Mouse (Mus musculus) thymus, postnatal 36 days (tissue): ENCODE results near the gene Paqr5.
A peak's percentile ranks its signal among the peaks of the same experiment; 100 is the strongest.

Experiments used
- DNase-seq, 2 experiments: peaks; one replicate each; pipeline ENCODE4 v3.0.0; 2022; ENCODE audit warnings: mixed read lengths in 2 of 2

The Paqr5 gene

DNA sequence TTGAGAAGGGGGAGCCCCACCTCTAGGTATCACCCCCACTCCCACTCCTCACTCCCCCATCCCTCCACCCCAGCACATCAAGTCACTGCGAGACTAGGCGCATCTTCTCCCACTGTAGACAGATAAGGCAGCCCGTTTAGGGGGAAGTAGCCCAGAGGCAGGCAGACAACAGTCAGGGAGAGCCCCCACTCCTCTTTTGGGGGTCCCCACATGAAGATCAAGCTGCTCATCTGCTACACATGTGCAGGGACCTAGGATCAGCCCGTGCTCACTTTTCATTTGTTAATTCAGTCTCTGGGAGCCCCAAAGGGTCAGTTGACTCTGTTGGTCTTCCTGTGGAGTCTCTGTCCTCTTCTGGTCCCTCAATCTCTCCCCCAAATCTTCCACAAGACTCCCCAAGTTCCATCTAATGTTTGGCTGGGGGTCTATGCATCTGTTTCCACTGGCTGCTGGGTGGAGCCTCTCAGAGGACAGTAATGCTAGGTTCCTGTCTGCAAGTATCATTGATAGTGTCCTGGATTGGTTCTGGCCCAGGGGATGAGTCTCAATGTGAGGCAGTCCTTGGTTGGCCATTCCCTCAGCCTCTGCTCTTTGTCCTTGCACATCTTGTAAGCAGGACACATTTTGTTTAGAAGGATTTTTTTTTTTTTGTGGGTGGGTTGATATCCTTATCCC is 118.9 kb downstream of the Paqr5 start:
- DNase-seq = no peak

DNA sequence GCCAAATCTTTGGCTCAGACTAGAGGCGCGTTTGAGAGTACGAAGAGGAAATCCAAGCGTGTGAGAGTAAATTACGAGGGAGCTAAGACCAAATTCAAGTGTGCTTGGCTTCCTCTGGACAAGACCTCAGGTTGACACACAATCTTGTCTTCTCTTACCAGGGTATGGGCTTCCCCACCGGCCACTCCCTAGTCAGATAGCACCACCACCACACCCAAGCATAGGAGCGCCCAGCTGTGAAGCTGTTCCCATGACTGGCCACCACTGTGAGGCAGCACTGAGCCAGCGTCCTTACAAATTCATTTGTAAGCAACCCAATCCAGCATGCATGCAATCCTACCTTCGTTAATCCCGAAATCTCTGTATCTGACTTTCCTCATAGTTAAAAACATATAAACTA is 119.7 kb downstream of the Paqr5 start:
- DNase-seq = peak; percentile 64 to 67

DNA sequence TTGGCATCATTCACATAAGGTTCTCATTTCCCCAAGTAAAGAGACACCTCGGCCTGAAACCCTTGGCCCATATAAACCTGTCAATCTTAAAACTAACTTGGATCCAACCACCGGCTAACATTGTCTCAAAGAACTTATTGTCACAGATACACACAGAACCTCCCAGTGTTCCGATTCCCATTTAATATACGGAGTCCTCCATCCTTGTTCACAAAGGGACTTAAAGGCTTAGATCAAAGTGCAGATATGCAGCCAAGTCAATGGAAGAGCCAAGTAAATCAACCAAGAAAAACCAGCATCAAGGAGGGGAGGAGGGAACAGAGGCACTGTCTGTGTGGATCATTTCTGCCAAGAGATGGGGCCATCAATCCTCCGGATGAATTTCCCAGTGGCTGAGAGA is 121.1 kb downstream of the Paqr5 start:
- no peak for DNase-seq

GRCm38 (mm10) chr9:61904201-61904600 is 122.5 kb downstream of the Paqr5 start:
- no peak for DNase-seq
